ENCODE assay signal across 8 mouse cellular contexts in genomic region chr2:120154361-120154894, GRCm38 (mm10). TPM values are rescaled to one million over a fixed set of nuclear protein-coding genes. Genes with fewer than 3 reads are reported as not detected.
A peak's percentile ranks its signal among the peaks of the same experiment; 100 is the strongest.
DNase-seq lines count a peak whose midpoint lies in the region; ATAC-seq and TF ChIP-seq lines count a peak whose summit lies in the region.

Gene Ehd4 (minus strand): TSS chr2:120154606.

- no peak within 1 kb of the TSS for H3K27ac ChIP-seq in ES-E14 (ENCODE audit: insufficient read depth, low read depth, low read length, poor library complexity, severe bottlenecking)
- peak within 1 kb of the TSS; percentile 32; the same call in 1 of the 2 replicates for H3K27ac ChIP-seq in forebrain, embryonic 15.5 days (replicated peaks)

- intact Hi-C loops in heart, postnatal 25 days (cut with DNase I), result no loop called here

- H3K9me3 ChIP-seq in ES-E14 (ENCODE audit: control insufficient read depth, insufficient read depth, low read depth, low read length), result no peaks in the 10 kb centered on the region
- no peaks in the 10 kb centered on the region for H3K9me3 ChIP-seq in forebrain, embryonic 15.5 days

- peak; percentile 99 for ATAC-seq in forebrain, embryonic 15.5 days (replicated peaks)
- peak; percentile 94 for ATAC-seq in neutrophil, adult 5-6 weeks (ENCODE audit: extremely low read depth, insufficient number of reproducible peaks, low FRiP score, poor library complexity, severe bottlenecking)

- in situ Hi-C loops in ES-E14 (cut with MboI; ENCODE audit: low sequenced_read_pairs in 2 of 2, unreplicated experiment in 2 of 2), result no loop called here

- H3K4me1 ChIP-seq in ES-E14 (ENCODE audit: control insufficient read depth in 2 of 2, insufficient read depth in 2 of 2, low read length in 2 of 2, poor library complexity in 1 of 2), result 0 out of 4 replicates have a peak, but pooled peaks cover 0 to 3% of the 10 kb centered on the region in 2 experiments
- peaks cover 9% of the 10 kb centered on the region for H3K4me1 ChIP-seq in forebrain, embryonic 15.5 days
- peaks cover 4% of the 10 kb centered on the region for H3K4me1 ChIP-seq in lung, adult 2 months (ENCODE audit: control insufficient read depth, insufficient read depth, low read length)

- H3K27me3 ChIP-seq in forebrain, embryonic 15.5 days, result peaks cover 12% of the 10 kb centered on the region

- no peak for TF ChIP-seq CTCF in lung, adult 2 months (IDR thresholded peaks at IDR 0.05; ENCODE audit: insufficient read depth, low read length)

- peak within 1 kb of the TSS; percentile 84 for H3K4me3 ChIP-seq in ES-E14 (ENCODE audit: insufficient read depth in 1 of 2, low read depth in 1 of 2, low read length in 2 of 2, poor library complexity in 1 of 2, severe bottlenecking in 1 of 2)
- peak within 1 kb of the TSS; percentile 78 for H3K4me3 ChIP-seq in forebrain, embryonic 15.5 days
- peak within 1 kb of the TSS; percentile 89 for H3K4me3 ChIP-seq in lung, adult 2 months (replicated peaks; ENCODE audit: extremely low read depth, low read depth, low read length)

- peak; percentile 96 for DNase-seq in ES-E14 (ENCODE audit: low read depth, low spot score)
- DNase-seq in cerebellum, adult 11-12 months, result peak; percentile 99
- peak; percentile 98 for DNase-seq in heart, postnatal 25 days (ENCODE audit: low spot score)
- DNase-seq in layer of hippocampus, adult 18-20 months (ENCODE audit: low spot score in 2 of 2), result peak; percentile 96 to 99
- DNase-seq in lung, adult 2 months, result peak; percentile 99
- peak; percentile 97 to 98 for DNase-seq in thymus, adult 18-20 months

- under 1% methylated on average over 53 of the region's 53 CpGs for WGBS in forebrain, embryonic 15.5 days
- 1% methylated on average over 53 of the region's 53 CpGs for WGBS in lung, adult 2 months

- peak; percentile 54; the same call in 1 of the 2 replicates for TF ChIP-seq POLR2A in lung, adult 2 months (IDR thresholded peaks at IDR 0.05; ENCODE audit: borderline replicate concordance, extremely low read depth, low read depth, low read length)

- H3K9ac ChIP-seq in ES-E14 (ENCODE audit: insufficient read depth, low read depth, low read length, poor library complexity, severe bottlenecking), result peak within 1 kb of the TSS; percentile 91
- peak within 1 kb of the TSS; percentile 54 for H3K9ac ChIP-seq in forebrain, embryonic 15.5 days (replicated peaks)

- H3K4me2 ChIP-seq in forebrain, embryonic 15.5 days (replicated peaks), result peak within 1 kb of the TSS; percentile 99

- H3K36me3 ChIP-seq in ES-E14 (ENCODE audit: control insufficient read depth, insufficient read depth, low read length, poor library complexity, severe bottlenecking), result no peaks in the 10 kb centered on the region
- H3K36me3 ChIP-seq in forebrain, embryonic 15.5 days, result no peaks in the 10 kb centered on the region

TF ChIP-seq in ES-E14, 5 proteins besides CTCF, POLR2A, EP300 and RAD21:
- TF ChIP-seq CHD2 (IDR thresholded peaks at IDR 0.05; ENCODE audit: low read depth, low read length), result no peak
- TF ChIP-seq HCFC1 (IDR thresholded peaks at IDR 0.05; ENCODE audit: borderline replicate concordance, insufficient read depth, low read length), result no peak; the same call in 1 of the 2 replicates
- TF ChIP-seq ZNF384 (IDR thresholded peaks at IDR 0.05; ENCODE audit: low read depth, low read length), result no peak
- TF ChIP-seq MAFK (IDR thresholded peaks at IDR 0.05; ENCODE audit: insufficient read depth, low read depth, low read length), result no peak
- no peak for TF ChIP-seq ZC3H11A (IDR thresholded peaks at IDR 0.05; ENCODE audit: borderline replicate concordance, low read depth, low read length)

RNA-seq across cellular contexts. Expression of gene Ehd4, which starts in this region (rescaled TPM):
- total RNA-seq in ES-E14 (2012; rRNA removed), result 10.7 and 19.4 TPM in 2 replicates
- 9.7 and 11.7 TPM in 2 replicates for polyA plus RNA-seq in forebrain, embryonic 15.5 days (2015; fragmentation: Nextera tagmentation; extraction: Ambion mirVana)
- 100 to 1,000 TPM; 377 to 459 TPM for total RNA-seq in heart, postnatal 25 days (2021)
- 1 to 10 TPM; 8.5 to 8.9 TPM for total RNA-seq in layer of hippocampus, adult 18-20 months (2021)
- polyA plus RNA-seq in lung, adult 2 months (2012; rRNA removed), result 236 and 247 TPM in 2 replicates
- total RNA-seq in neutrophil, adult 5-6 weeks (2017), result 42.6 and 46.1 TPM in 2 replicates

Comparison
In these comparisons a context has a peak if more than half of its experiments do, and no peak if none do; other contexts are left out.
1. RNA of gene Ehd4 (polyA plus RNA-seq): 236 to 247 TPM in lung, adult 2 months; 9.7 to 11.7 TPM in forebrain, embryonic 15.5 days; every median in the first group is over 10 times any median in the second.
2. Peak in every context shown above with its lines, with median percentiles within 50 percentile points of each other: DNase-seq and H3K4me3 ChIP-seq.